Mouse (Mus musculus): ENCODE measurements around the gene Pigk. TPM values are rescaled to one million over a fixed set of nuclear protein-coding genes. Genes with fewer than 3 reads are reported as not detected.

The Pigk gene
- polyA plus RNA-seq, 1 experiment from 2014 or later: 53.0 TPM

GRCm38 (mm10) chr3:152866035-152866965 is 152.4 kb downstream of the Pigk start:
- no peak overlapping the region for H3K4me3 ChIP-seq
- ATAC-seq (replicated peaks): no peak
- H3K9me3 ChIP-seq: no peaks in the 10 kb centered on the region
- H3K27me3 ChIP-seq (replicated peaks): no peaks in the 10 kb centered on the region
- H3K4me1 ChIP-seq: peaks cover 2% of the 10 kb centered on the region
- no peaks in the 10 kb centered on the region for H3K36me3 ChIP-seq (replicated peaks)
- WGBS: 80% methylated on average over 22 of the region's 22 CpGs
- H3K9ac ChIP-seq: no peak overlapping the region
- H3K27ac ChIP-seq: no peak overlapping the region
- H3K4me2 ChIP-seq: no peak overlapping the region

- ATAC-seq (replicated peaks): no peak
- no peaks in the 10 kb centered on the region for H3K9me3 ChIP-seq
- 69% methylated on average over 12 of the region's 12 CpGs for WGBS
- no peak overlapping the region for H3K27ac ChIP-seq
- H3K9ac ChIP-seq: no peak overlapping the region
- peaks cover 17% of the 10 kb centered on the region for H3K4me1 ChIP-seq
- H3K27me3 ChIP-seq (replicated peaks): no peaks in the 10 kb centered on the region
- H3K4me2 ChIP-seq: no peak overlapping the region
- no peak overlapping the region for H3K4me3 ChIP-seq
- H3K36me3 ChIP-seq (replicated peaks): no peaks in the 10 kb centered on the region
Observed at GRCm38 (mm10) chr3:152867654-152868525, 154.0 kb downstream of the Pigk start.

DNA sequence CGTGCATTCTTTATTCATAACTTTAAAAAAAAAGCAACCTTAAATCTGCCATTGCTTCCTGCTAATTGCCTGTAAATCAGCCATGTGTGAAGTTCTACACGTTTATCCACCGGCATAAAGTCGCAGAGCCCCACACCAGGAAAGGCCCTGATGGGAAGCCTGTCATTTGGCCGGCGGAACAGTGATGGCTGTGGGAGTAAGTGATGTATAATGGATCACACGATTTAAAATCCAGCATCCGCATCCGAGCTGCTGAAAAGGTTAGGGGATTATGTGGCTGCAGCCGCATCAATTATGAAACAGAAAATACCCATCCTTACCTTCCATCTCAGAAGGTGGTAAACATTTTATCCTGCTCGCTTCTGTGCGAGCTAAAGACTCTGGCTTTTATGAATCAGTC is 158.2 kb downstream of the Pigk start:
- Histone ChIP-seq H3K27ac (peak overlapping the region; percentile 68), H3K36me3 (replicated peaks) (no peaks in the 10 kb centered on the region), H3K4me1 (peaks cover 25% of the 10 kb centered on the region), H3K27me3 (replicated peaks) (no peaks in the 10 kb centered on the region), H3K4me3 (no peak overlapping the region), H3K4me2 (peak overlapping the region; percentile 6; the same call in 1 of the 2 replicates), H3K9ac (no peak overlapping the region), H3K9me3 (no peaks in the 10 kb centered on the region)
- ATAC-seq (replicated peaks): peak; percentile 67
- 24% methylated on average over 12 of the region's 12 CpGs for WGBS

GRCm38 (mm10) chr3:152872596-152872995 is 158.7 kb downstream of the Pigk start:
- Histone ChIP-seq H3K4me1 (peaks cover 25% of the 10 kb centered on the region), H3K9ac (no peak overlapping the region), H3K27ac (peak overlapping the region; percentile 68), H3K36me3 (replicated peaks) (no peaks in the 10 kb centered on the region), H3K9me3 (no peaks in the 10 kb centered on the region), H3K4me3 (no peak overlapping the region), H3K4me2 (peak overlapping the region; percentile 6; the same call in 1 of the 2 replicates), H3K27me3 (replicated peaks) (no peaks in the 10 kb centered on the region)
- WGBS: 33% methylated on average over 6 of the region's 6 CpGs
- ATAC-seq (replicated peaks): no peak; the same call in 1 of the 2 replicates

- WGBS: 63% methylated on average over 17 of the region's 17 CpGs
- ATAC-seq (replicated peaks): no peak
- Histone ChIP-seq H3K9ac (no peak overlapping the region), H3K9me3 (no peaks in the 10 kb centered on the region), H3K4me2 (no peak overlapping the region), H3K4me3 (no peak overlapping the region), H3K36me3 (replicated peaks) (no peaks in the 10 kb centered on the region), H3K4me1 (peaks cover 25% of the 10 kb centered on the region), H3K27ac (0 out of 2 replicates have a peak overlapping the region, but pooled peaks have one; percentile 6), H3K27me3 (replicated peaks) (no peaks in the 10 kb centered on the region)
Observed at GRCm38 (mm10) chr3:152874431-152875355, 160.8 kb downstream of the Pigk start.

GRCm38 (mm10) chr3:152875723-152876290 is 161.9 kb downstream of the Pigk start:
- no peak overlapping the region for H3K27ac ChIP-seq
- peaks cover 35% of the 10 kb centered on the region for H3K4me1 ChIP-seq
- 83% methylated on average over 6 of the region's 6 CpGs for WGBS
- no peaks in the 10 kb centered on the region for H3K9me3 ChIP-seq
- no peak for ATAC-seq (replicated peaks)
- H3K9ac ChIP-seq: no peak overlapping the region
- H3K27me3 ChIP-seq (replicated peaks): no peaks in the 10 kb centered on the region
- H3K4me2 ChIP-seq: no peak overlapping the region
- no peak overlapping the region for H3K4me3 ChIP-seq
- H3K36me3 ChIP-seq (replicated peaks): no peaks in the 10 kb centered on the region

- H3K9ac ChIP-seq: no peak overlapping the region
- H3K4me3 ChIP-seq: no peak overlapping the region
- H3K27me3 ChIP-seq (replicated peaks): no peaks in the 10 kb centered on the region
- H3K36me3 ChIP-seq (replicated peaks): no peaks in the 10 kb centered on the region
- no peaks in the 10 kb centered on the region for H3K9me3 ChIP-seq
- H3K4me2 ChIP-seq: no peak overlapping the region
- 34% methylated on average over 15 of the region's 15 CpGs for WGBS
- ATAC-seq (replicated peaks): peak; percentile 55
- H3K4me1 ChIP-seq: peaks cover 27% of the 10 kb centered on the region
- H3K27ac ChIP-seq: 0 out of 2 replicates have a peak overlapping the region, but pooled peaks have one; percentile 34
Observed at GRCm38 (mm10) chr3:152880121-152880835, 166.4 kb downstream of the Pigk start.

DNA sequence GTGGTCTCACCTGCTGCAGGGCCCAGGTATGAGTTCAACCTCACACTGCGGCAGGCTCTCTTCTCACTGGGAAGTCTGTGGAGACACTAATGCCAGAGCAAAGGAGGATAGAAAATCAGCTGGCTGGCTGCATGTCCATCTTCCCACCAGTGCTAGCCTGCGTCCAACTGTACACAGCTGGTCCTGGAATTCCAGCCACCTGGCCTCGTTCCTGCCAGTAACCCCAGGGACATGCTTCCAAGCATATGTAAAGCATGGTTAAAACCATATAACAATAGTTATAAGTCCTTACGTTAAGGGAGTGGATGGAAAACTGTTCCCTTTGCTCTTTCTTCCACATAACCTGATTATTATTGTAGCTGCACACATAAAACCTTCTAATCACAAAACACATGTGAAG is 167.8 kb downstream of the Pigk start:
- no peaks in the 10 kb centered on the region for H3K9me3 ChIP-seq
- 66% methylated on average over 4 of the region's 4 CpGs for WGBS
- no peaks in the 10 kb centered on the region for H3K27me3 ChIP-seq (replicated peaks)
- no peak overlapping the region for H3K4me3 ChIP-seq
- H3K4me1 ChIP-seq: peaks cover 30% of the 10 kb centered on the region
- H3K9ac ChIP-seq: no peak overlapping the region
- H3K4me2 ChIP-seq: no peak overlapping the region
- no peak overlapping the region for H3K27ac ChIP-seq
- ATAC-seq (replicated peaks): no peak
- no peaks in the 10 kb centered on the region for H3K36me3 ChIP-seq (replicated peaks)

- no peak overlapping the region for H3K27ac ChIP-seq
- WGBS: 67% methylated on average over 3 of the region's 3 CpGs
- H3K4me2 ChIP-seq: no peak overlapping the region
- no peak overlapping the region for H3K9ac ChIP-seq
- ATAC-seq (replicated peaks): no peak
- no peaks in the 10 kb centered on the region for H3K36me3 ChIP-seq (replicated peaks)
- no peaks in the 10 kb centered on the region for H3K9me3 ChIP-seq
- H3K4me1 ChIP-seq: peaks cover 30% of the 10 kb centered on the region
- H3K27me3 ChIP-seq (replicated peaks): no peaks in the 10 kb centered on the region
- H3K4me3 ChIP-seq: no peak overlapping the region
Observed at GRCm38 (mm10) chr3:152883556-152883955, 169.7 kb downstream of the Pigk start.

GRCm38 (mm10) chr3:152886749-152887148 is 172.8 kb downstream of the Pigk start:
- H3K9me3 ChIP-seq: no peaks in the 10 kb centered on the region
- no peak overlapping the region for H3K27ac ChIP-seq
- no peak for ATAC-seq (replicated peaks)
- H3K36me3 ChIP-seq (replicated peaks): no peaks in the 10 kb centered on the region
- peaks cover 12% of the 10 kb centered on the region for H3K4me1 ChIP-seq
- H3K4me3 ChIP-seq: no peak overlapping the region
- no peak overlapping the region for H3K4me2 ChIP-seq
- H3K27me3 ChIP-seq (replicated peaks): no peaks in the 10 kb centered on the region
- H3K9ac ChIP-seq: no peak overlapping the region

- ATAC-seq (replicated peaks): no peak
- H3K9ac ChIP-seq: no peak overlapping the region
- WGBS: 66% methylated on average over 7 of the region's 7 CpGs
- H3K36me3 ChIP-seq (replicated peaks): no peaks in the 10 kb centered on the region
- no peak overlapping the region for H3K4me2 ChIP-seq
- H3K27ac ChIP-seq: 0 out of 2 replicates have a peak overlapping the region, but pooled peaks have one; percentile 34
- H3K4me1 ChIP-seq: peaks cover 11% of the 10 kb centered on the region
- H3K4me3 ChIP-seq: no peak overlapping the region
- no peaks in the 10 kb centered on the region for H3K9me3 ChIP-seq
- no peaks in the 10 kb centered on the region for H3K27me3 ChIP-seq (replicated peaks)
Observed at GRCm38 (mm10) chr3:152888116-152888515, 174.2 kb downstream of the Pigk start.

Data from midbrain, embryonic 15.5 days (tissue).